Comparison of ENCODE assay signal across 9 mouse cellular contexts in the genomic region with DNA sequence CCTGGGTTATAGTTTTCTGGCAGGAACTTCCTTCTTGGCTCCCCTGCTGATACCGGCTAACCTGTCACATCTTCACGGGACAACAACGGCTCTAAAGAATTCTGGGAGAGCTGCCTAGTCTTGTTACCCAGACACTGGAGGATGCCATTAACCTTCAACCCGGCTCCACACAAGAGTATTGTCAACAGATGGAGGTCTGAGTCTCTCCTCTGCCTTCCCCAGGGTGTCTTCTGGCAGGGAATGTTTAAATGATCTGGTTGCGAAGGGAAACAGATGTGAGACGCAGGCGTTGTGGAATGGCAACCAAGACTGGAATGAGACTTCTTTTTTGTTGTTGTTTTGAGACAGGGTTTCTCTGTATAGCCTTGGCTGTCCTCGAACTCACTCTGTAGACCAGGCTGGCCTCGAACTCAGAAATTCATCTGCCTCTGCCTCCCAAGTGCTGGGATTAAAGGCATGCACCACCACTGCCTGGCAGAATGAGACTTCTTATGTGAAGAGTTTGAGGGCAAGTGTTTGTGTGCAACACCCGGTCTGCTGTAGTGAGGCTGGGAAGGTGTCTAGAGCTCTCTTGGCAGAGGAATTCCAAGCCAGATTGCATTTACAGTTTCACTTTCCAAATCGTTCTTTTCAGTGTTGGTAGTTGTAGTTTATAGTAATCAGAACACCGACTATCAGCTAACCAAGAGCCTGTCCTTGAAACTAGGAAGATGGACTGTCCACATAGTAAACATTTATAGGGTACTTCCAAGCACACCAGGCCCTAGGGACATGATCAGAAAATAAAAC.
A peak's percentile ranks its signal among the peaks of the same experiment; 100 is the strongest.
DNase-seq lines count a peak whose midpoint lies in the region; ATAC-seq lines count a peak whose summit lies in the region.
"Had no signal": no experiment of that assay in that cellular context is flagged by ENCODE, and none has a peak within 500 bp of the region (broad histone marks: within the 10 kb centered on the region; RNA-seq: fewer than 3 reads in every experiment).

No protein-coding gene starts in this region.

- no peaks in the 10 kb centered on the region for H3K9me3 ChIP-seq in heart, embryonic 11.5 days (replicated peaks; ENCODE audit: control insufficient read depth, low read length)

- 67% methylated on average over 12 of the region's 12 CpGs for WGBS in heart, embryonic 11.5 days (ENCODE audit: insufficient replicate concordance)

- H3K4me2 ChIP-seq in heart, embryonic 11.5 days: no peak overlapping the region

- H3K27ac ChIP-seq in heart, embryonic 11.5 days (ENCODE audit: low read depth, low read length): no peak overlapping the region

- no peaks in the 10 kb centered on the region for H3K4me1 ChIP-seq in heart, embryonic 11.5 days (ENCODE audit: control insufficient read depth, insufficient read depth, low read length)

- H3K27me3 ChIP-seq in heart, embryonic 11.5 days (ENCODE audit: control insufficient read depth, insufficient read depth, low read length): no peaks in the 10 kb centered on the region

- H3K4me3 ChIP-seq in heart, embryonic 11.5 days (ENCODE audit: low read depth, low read length): no peak overlapping the region

- no peaks in the 10 kb centered on the region for H3K36me3 ChIP-seq in heart, embryonic 11.5 days (ENCODE audit: control insufficient read depth, insufficient read depth, low read length)

- H3K9ac ChIP-seq in heart, embryonic 11.5 days (ENCODE audit: low read depth, low read length): no peak overlapping the region

- intact Hi-C loops in left cerebral cortex, postnatal 14 days (cut with DNase I): no loop called here

- no peak for ATAC-seq in heart, embryonic 11.5 days (replicated peaks; ENCODE audit: insufficient number of reproducible peaks, low FRiP score, low TSS enrichment)

- DNase-seq in heart, adult 11 months: peak; percentile 97
- peak; percentile 65 for DNase-seq in embryo, embryonic 10.5 days (ENCODE audit: low spot score)
- peak; percentile 54 to 60 for DNase-seq in heart, adult 9 months (ENCODE audit: low spot score in 2 of 2)
- DNase-seq in lung, postnatal 36 days: peak; percentile 67
- no peak for DNase-seq in thymus, postnatal 25 days
- no peak for DNase-seq in left cerebral cortex, postnatal 14 days (ENCODE audit: low spot score in 2 of 2)
- no peak for DNase-seq in adrenal gland, postnatal 4 days (ENCODE audit: low spot score in 2 of 2)
- DNase-seq: midbrain, embryonic 14.5 days had no signal

Comparison
In these comparisons a context has a peak if more than half of its experiments do, and no peak if none do; other contexts are left out.
1. DNase-seq: peak in heart, adult 11 months (single experiment), embryo, embryonic 10.5 days (single experiment), heart, adult 9 months (2 of 2) and lung, postnatal 36 days (single experiment); none in thymus, postnatal 25 days (single experiment), left cerebral cortex, postnatal 14 days (0 of 2) and adrenal gland, postnatal 4 days (0 of 2).